ENCODE assay signal across 8 mouse cellular contexts in the genomic region with DNA sequence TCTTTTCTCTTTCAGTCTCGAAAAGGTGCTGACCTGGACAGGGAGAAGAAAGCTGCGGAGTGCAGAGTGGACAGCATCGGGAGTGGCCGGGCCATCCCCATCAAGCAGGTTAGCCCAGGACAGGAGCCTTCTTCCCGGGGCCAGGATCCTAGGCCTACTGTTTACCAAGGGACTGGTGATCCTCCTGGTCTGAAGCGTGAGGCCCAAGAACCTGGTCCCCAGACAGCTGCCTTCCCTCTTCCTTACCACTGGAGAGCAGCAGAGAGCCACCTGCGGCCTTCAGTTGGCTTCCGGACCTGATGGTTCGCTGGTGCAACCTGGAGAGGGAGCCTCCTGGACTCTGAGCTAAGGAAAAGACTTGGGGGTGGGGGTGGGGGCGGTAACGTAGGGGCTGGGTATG. TPM values are rescaled to one million over a fixed set of nuclear protein-coding genes. Genes with fewer than 3 reads are reported as not detected.
DNase-seq lines count a peak whose midpoint lies in the region; ATAC-seq lines count a peak whose summit lies in the region.

No protein-coding gene starts in this region.

- whole genome bisulfite sequencing in forebrain, embryonic 16.5 days = 22% methylated on average over 11 of the region's 11 CpGs
- WGBS in hindbrain, embryonic 14.5 days = 22% methylated on average over 11 of the region's 11 CpGs

- 0 out of 2 replicates have a peak, but pooled peaks have one; percentile 15 for ATAC-seq in cerebellum, adult (ENCODE audit: insufficient number of reproducible peaks, low FRiP score, low TSS enrichment)
- ATAC-seq in forebrain, embryonic 16.5 days = peak; percentile 23
- ATAC-seq in hindbrain, embryonic 14.5 days (ENCODE audit: low FRiP score) = no peak; the same call in 1 of the 2 replicates
- ATAC-seq in megakaryocyte-erythroid progenitor cell, adult 5-6 weeks (replicated peaks; ENCODE audit: low FRiP score, low TSS enrichment, poor library complexity, severe bottlenecking) = peak; percentile 72

- peaks cover 16% of the 10 kb centered on the region for H3K36me3 ChIP-seq in forebrain, embryonic 16.5 days (ENCODE audit: control insufficient read depth, insufficient read depth)
- peaks cover 72% of the 10 kb centered on the region for H3K36me3 ChIP-seq in hindbrain, embryonic 14.5 days (replicated peaks; ENCODE audit: control insufficient read depth, insufficient read depth)

- intact Hi-C loops in left cerebral cortex, postnatal 36 days (cut with DNase I) = no loop called here

- no peak overlapping the region for H3K27ac ChIP-seq in forebrain, embryonic 16.5 days (ENCODE audit: low read length)
- no peak overlapping the region for H3K27ac ChIP-seq in hindbrain, embryonic 14.5 days

- H3K4me1 ChIP-seq in forebrain, embryonic 16.5 days (replicated peaks; ENCODE audit: control insufficient read depth, insufficient read depth, low read length) = peaks cover 26% of the 10 kb centered on the region
- peaks cover 28% of the 10 kb centered on the region for H3K4me1 ChIP-seq in hindbrain, embryonic 14.5 days (replicated peaks; ENCODE audit: control insufficient read depth, insufficient read depth, low read length)

- peak; percentile 70 to 77 for DNase-seq in left cerebral cortex, adult 18-20 months (ENCODE audit: low spot score in 2 of 2)
- no peak for DNase-seq in left cerebral cortex, adult 8-10 months (ENCODE audit: low spot score in 2 of 2)
- peak; percentile 81 for DNase-seq in hindbrain, embryonic 14.5 days (ENCODE audit: low spot score)
- peak; percentile 74 for DNase-seq in left cerebral cortex, postnatal 36 days (ENCODE audit: low spot score in 2 of 2)
- DNase-seq in right cerebral cortex, postnatal 25 days = peak; percentile 67

- no peak overlapping the region for H3K4me2 ChIP-seq in forebrain, embryonic 16.5 days (ENCODE audit: low read length)
- no peak overlapping the region for H3K4me2 ChIP-seq in hindbrain, embryonic 14.5 days (replicated peaks)

- H3K9ac ChIP-seq in forebrain, embryonic 16.5 days (replicated peaks; ENCODE audit: low read depth, low read length) = no peak overlapping the region
- no peak overlapping the region for H3K9ac ChIP-seq in hindbrain, embryonic 14.5 days

- no peaks in the 10 kb centered on the region for H3K27me3 ChIP-seq in forebrain, embryonic 16.5 days (replicated peaks; ENCODE audit: control insufficient read depth, insufficient read depth, low read length)
- no peaks in the 10 kb centered on the region for H3K27me3 ChIP-seq in hindbrain, embryonic 14.5 days (ENCODE audit: control insufficient read depth, insufficient read depth, low read length)

- no peak overlapping the region for H3K4me3 ChIP-seq in forebrain, embryonic 16.5 days (replicated peaks; ENCODE audit: low read length)
- no peak overlapping the region for H3K4me3 ChIP-seq in hindbrain, embryonic 14.5 days (replicated peaks; ENCODE audit: low read length)

- H3K9me3 ChIP-seq in forebrain, embryonic 16.5 days (ENCODE audit: control insufficient read depth, low read length) = no peaks in the 10 kb centered on the region
- no peaks in the 10 kb centered on the region for H3K9me3 ChIP-seq in hindbrain, embryonic 14.5 days (ENCODE audit: control insufficient read depth, low read length)

RNA-seq across cellular contexts. Expression of a gene that starts 31.3 kb away (rescaled TPM):
- 100 to 1,000 TPM; 517 to 575 TPM for total RNA-seq in left cerebral cortex, adult 18-20 months (2021)
- total RNA-seq in left cerebral cortex, adult 8-10 months (2022) = 100 to 1,000 TPM; 521 to 543 (median 525) TPM
- polyA plus RNA-seq in forebrain, embryonic 16.5 days (2015; fragmentation: Nextera tagmentation; extraction: Ambion mirVana) = 57.0 and 58.6 TPM in 2 replicates
- polyA plus RNA-seq in hindbrain, embryonic 14.5 days (2014; fragmentation: Nextera tagmentation; extraction: Ambion mirVana) = 66.3 and 73.1 TPM in 2 replicates
- total RNA-seq in left cerebral cortex, postnatal 36 days (2021) = 100 to 1,000 TPM; 507 to 566 TPM
- total RNA-seq in megakaryocyte-erythroid progenitor cell, adult 5-6 weeks (2014; fragmentation: Nextera tagmentation) = 36.5 and 53.3 TPM in 2 replicates
- 21.7 and 33.3 TPM in 2 replicates for total RNA-seq in megakaryocyte-erythroid progenitor cell, adult 5-6 weeks (2017)

RNA-seq across cellular contexts. Expression of a gene that starts 35.7 kb away (rescaled TPM):
- 10 to 100 TPM; 27.2 to 27.3 TPM for total RNA-seq in left cerebral cortex, adult 18-20 months (2021)
- 10 to 100 TPM; 24.2 to 30.3 (median 27.3) TPM for total RNA-seq in left cerebral cortex, adult 8-10 months (2022)
- polyA plus RNA-seq in forebrain, embryonic 16.5 days (2015; fragmentation: Nextera tagmentation; extraction: Ambion mirVana) = 37.3 and 45.4 TPM in 2 replicates
- polyA plus RNA-seq in hindbrain, embryonic 14.5 days (2014; fragmentation: Nextera tagmentation; extraction: Ambion mirVana) = 54.4 and 62.4 TPM in 2 replicates
- 10 to 100 TPM; 24.8 to 32.5 TPM for total RNA-seq in left cerebral cortex, postnatal 36 days (2021)
- total RNA-seq in megakaryocyte-erythroid progenitor cell, adult 5-6 weeks (2014; fragmentation: Nextera tagmentation) = 10.5 and 11.4 TPM in 2 replicates
- 5.6 and 6.2 TPM in 2 replicates for total RNA-seq in megakaryocyte-erythroid progenitor cell, adult 5-6 weeks (2017)

RNA-seq across cellular contexts. Expression of a gene that starts 38.2 kb away (rescaled TPM):
- total RNA-seq in left cerebral cortex, adult 18-20 months (2021) = 100 to 1,000 TPM; 108 to 131 TPM
- total RNA-seq in left cerebral cortex, adult 8-10 months (2022) = 100 to 1,000 TPM; 128 to 142 (median 135) TPM
- polyA plus RNA-seq in forebrain, embryonic 16.5 days (2015; fragmentation: Nextera tagmentation; extraction: Ambion mirVana) = 92.2 and 96.3 TPM in 2 replicates
- polyA plus RNA-seq in hindbrain, embryonic 14.5 days (2014; fragmentation: Nextera tagmentation; extraction: Ambion mirVana) = 92.8 and 92.9 TPM in 2 replicates
- total RNA-seq in left cerebral cortex, postnatal 36 days (2021) = 100 to 1,000 TPM; 131 to 133 TPM
- 101 and 135 TPM in 2 replicates for total RNA-seq in megakaryocyte-erythroid progenitor cell, adult 5-6 weeks (2014; fragmentation: Nextera tagmentation)
- total RNA-seq in megakaryocyte-erythroid progenitor cell, adult 5-6 weeks (2017) = 14.1 and 30.4 TPM in 2 replicates

RNA-seq across cellular contexts. Expression of a gene that starts 43.7 kb away (rescaled TPM):
- total RNA-seq in left cerebral cortex, adult 18-20 months (2021) = under 1 TPM; 0.21 to 0.33 TPM
- 1 to 10 TPM in 3 of 4 experiments, under 1 TPM in 1; 0.65 to 1.4 (median 1.2) TPM for total RNA-seq in left cerebral cortex, adult 8-10 months (2022)
- polyA plus RNA-seq in forebrain, embryonic 16.5 days (2015; fragmentation: Nextera tagmentation; extraction: Ambion mirVana) = 0.45 and 1.3 TPM in 2 replicates
- 3.3 and 4.9 TPM in 2 replicates for polyA plus RNA-seq in hindbrain, embryonic 14.5 days (2014; fragmentation: Nextera tagmentation; extraction: Ambion mirVana)
- total RNA-seq in left cerebral cortex, postnatal 36 days (2021) = under 1 TPM in 1 of 2 experiments, not detected in 1; 0.61 TPM
- total RNA-seq in megakaryocyte-erythroid progenitor cell, adult 5-6 weeks (2014; fragmentation: Nextera tagmentation) = not detected in 2 replicates
- total RNA-seq in megakaryocyte-erythroid progenitor cell, adult 5-6 weeks (2017) = not detected in 2 replicates

RNA-seq across cellular contexts. Expression of a gene that starts 57.5 kb away (rescaled TPM):
- total RNA-seq in left cerebral cortex, adult 18-20 months (2021) = not detected
- 1 to 10 TPM in 2 of 4 experiments, under 1 TPM in 2; 0.65 to 4.1 (median 2.1) TPM for total RNA-seq in left cerebral cortex, adult 8-10 months (2022)
- polyA plus RNA-seq in forebrain, embryonic 16.5 days (2015; fragmentation: Nextera tagmentation; extraction: Ambion mirVana) = 0.09 and 0.11 TPM in 2 replicates
- 0.22 and 0.23 TPM in 2 replicates for polyA plus RNA-seq in hindbrain, embryonic 14.5 days (2014; fragmentation: Nextera tagmentation; extraction: Ambion mirVana)
- total RNA-seq in left cerebral cortex, postnatal 36 days (2021) = under 1 TPM in 1 of 2 experiments, not detected in 1; 0.27 TPM
- not detected in 2 replicates for total RNA-seq in megakaryocyte-erythroid progenitor cell, adult 5-6 weeks (2014; fragmentation: Nextera tagmentation)
- not detected in 2 replicates for total RNA-seq in megakaryocyte-erythroid progenitor cell, adult 5-6 weeks (2017)

Comparison
In these comparisons a context has a peak if more than half of its experiments do, and no peak if none do; other contexts are left out.
1. DNase-seq: peak in left cerebral cortex, adult 18-20 months (2 of 2), hindbrain, embryonic 14.5 days (single experiment), left cerebral cortex, postnatal 36 days (2 of 2) and right cerebral cortex, postnatal 25 days (single experiment); none in left cerebral cortex, adult 8-10 months (0 of 2).
2. RNA of a gene that starts 31.3 kb away (total RNA-seq): 517 to 575 TPM in left cerebral cortex, adult 18-20 months, 507 to 566 TPM in left cerebral cortex, postnatal 36 days and 521 to 543 TPM in left cerebral cortex, adult 8-10 months; 21.7 to 53.3 TPM in megakaryocyte-erythroid progenitor cell, adult 5-6 weeks; every median in the first group is over 4 times any median in the second.